Mouse (Mus musculus) Muller cell, postnatal 12 days (primary cell): ENCODE data around the gene Paox.
"Not testable (repeated sequence)": the region's sequence is repeated elsewhere in the genome, so short reads cannot be mapped to it uniquely, and the experiment has no call there.

Experiments
- DNase-seq: peaks from one replicate; pipeline ENCODE4 v3.0.0-alpha.2; 2015; ENCODE audit errors: inconsistent ontology term

Paox gene

DNA sequence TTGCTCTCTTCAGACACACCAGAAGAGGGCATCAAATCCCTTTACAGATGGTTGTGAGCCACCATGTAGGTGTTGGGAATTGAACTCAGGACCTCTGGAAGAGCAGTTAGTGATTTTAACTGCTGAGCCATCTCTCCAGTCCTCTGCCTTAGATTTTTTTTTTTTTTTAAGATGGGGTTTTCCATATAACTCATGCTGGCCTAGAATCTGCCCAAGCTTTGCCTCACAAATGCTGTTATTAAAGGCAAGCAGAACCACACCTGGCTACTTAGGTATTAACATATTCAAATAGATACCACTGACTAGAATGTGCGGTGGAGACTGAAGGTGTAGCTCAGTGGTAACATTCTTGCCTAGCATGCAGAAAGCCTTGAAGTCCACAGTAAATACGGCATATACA lies 4.9 kb downstream of the Paox start:
- no peak for DNase-seq

DNA sequence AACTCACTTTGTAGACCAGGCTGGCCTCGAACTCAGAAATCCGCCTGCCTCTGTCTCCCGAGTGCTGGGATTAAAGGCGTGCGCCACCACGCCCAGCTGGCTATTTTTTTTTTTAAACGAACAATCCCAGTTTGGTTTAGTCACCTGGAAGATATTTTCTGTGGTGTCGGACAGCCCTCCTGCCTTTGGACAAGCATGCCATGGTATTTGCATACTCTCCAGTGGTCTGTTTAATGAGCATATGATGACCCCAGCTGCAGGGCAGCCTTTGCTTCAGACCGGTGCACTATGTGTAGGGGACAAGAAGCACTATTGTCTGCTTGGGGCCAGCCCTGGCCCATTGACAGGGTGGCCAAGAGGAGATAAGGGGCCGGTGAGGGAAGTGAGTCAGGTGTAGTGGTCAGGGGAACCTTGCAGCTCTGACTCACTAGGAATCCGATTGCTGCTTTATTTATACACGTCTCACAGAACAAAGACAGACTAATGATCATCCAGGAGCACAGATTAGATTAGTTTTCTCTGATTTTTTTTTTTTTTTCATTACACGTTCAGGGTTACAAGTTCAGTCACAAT lies 5.8 kb downstream of the Paox start:
- DNase-seq, result no peak

DNA sequence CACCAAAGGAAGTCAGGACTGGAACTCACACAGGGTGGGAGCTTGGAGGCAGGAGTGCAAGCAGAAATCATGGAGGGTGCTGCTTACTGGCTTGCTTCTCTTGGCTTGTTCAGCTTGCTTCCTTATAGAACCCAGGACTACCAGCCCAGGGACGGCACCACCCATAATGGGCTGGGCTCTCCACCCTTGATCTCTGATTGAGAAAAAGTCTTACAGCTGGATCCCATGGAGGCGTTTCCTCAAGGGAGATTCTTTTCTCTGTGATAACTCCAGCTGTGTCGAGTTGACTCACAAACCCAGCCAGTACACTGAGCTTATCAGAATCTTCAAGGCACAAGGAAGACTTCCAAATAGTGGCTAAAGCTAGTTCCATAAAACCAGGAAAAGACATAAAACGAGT lies 7.2 kb downstream of the Paox start:
- no peak for DNase-seq

DNA sequence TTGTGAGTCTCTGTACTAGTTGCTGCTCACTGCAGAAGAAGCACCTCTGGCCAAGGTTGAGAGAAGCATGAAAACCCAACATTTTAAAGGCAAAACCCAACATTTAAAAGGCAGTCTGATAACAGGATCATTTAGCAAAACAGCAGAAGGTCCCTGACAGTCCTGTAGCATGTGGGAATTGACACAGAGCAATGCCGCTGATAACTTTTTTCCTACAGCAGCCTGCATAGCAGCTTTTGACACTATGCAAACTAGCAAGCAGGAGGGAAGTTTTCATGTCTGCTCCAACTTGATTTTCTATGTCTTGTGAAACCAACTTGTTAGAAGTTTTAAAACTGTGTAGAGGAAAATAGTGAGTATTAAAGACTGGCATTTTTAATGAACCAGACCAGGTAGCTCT lies 8.8 kb downstream of the Paox start:
- DNase-seq, result no peak

DNA sequence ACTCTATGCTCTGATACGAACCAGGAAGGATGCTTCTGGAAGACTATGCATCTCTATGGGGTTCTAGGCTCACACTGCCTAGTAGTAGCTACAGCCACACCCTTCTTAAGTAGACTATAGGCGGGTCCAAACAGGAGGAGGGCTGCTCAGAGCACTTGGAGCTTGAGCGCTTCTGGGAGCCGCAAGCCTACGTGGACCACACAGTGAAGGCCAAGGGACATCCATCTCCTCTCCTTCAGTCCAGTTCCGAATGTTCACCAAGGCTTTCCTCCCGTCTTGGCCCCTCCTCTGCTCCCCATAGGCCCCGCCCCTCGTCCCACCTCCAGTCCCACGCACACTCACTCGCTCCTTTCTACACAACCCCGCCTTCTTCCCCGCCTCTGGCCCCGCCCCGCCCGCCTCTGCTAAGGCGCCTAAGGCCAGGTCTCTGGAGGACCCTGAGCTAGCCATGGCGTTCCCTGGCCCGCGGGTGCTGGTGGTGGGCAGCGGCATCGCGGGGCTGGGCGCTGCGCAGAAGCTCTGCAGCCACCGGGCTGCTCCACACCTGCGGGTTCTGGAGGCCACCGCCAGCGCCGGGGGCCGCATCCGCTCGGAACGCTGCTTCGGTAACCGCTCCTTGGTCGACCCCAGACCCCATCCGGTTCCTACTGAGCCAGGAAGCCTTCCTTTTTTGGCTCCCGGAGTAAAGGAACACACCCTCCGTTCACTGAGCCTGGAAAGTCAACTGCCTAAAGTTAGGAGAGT lies 9.9 kb downstream of the Paox start:
- peak; percentile 96 for DNase-seq

DNA sequence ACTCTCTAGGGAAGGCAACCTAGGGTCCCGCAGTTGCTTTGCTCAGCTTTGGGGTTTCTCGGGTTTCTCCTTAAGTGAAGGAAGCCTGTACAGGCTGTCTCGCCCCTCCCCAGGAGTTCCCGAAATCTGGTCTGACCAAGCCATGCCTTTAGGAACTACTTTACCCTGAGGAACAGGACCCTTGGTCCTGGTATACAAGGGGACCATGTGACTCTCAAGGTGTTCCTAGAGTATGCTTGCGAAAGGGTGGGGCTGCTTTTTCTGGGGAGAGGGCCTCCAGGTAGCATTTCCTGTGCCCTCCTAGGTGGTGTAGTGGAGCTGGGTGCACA lies 10.4 kb downstream of the Paox start:
- DNase-seq, result no peak

DNA sequence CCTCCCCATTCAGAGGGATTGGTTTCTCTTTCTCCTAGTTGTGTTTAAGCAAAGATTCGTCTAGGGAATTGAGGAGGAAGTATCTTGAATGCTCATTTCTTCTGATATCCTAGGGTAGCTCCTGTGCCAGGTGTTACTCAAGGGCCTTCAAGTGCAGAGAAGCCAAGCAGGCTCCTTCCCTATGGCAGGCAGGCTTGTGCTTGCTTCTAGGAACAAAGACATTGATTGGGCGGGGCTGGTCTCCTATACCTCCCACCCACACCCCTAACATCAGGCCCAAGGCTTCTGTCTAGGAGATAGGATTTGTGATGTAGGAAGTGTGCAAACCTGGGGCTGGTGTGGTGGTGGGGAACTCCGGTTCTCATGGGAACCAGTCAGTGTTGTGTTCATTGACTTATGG lies 11.3 kb downstream of the Paox start:
- DNase-seq, result no peak

DNA sequence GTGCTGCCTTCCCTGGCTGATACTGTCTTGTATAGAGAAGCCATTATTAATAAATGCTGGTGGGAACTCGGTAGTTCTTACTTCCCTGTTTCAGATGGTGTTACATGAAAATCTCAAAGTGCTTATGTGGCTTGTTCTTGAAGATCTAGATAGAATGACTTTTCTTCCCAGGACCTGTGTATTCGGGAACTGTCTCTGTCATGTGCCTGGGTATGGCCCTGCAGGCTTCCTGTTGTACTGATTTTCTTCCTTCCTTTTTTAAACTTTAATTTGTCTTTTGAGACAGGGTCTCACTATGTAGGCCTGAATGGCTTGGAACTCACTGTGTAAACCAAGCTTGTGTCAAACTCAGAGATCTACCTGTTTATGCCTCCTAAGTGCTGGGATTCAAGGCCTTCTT lies 12.3 kb downstream of the Paox start:
- no peak for DNase-seq

DNA sequence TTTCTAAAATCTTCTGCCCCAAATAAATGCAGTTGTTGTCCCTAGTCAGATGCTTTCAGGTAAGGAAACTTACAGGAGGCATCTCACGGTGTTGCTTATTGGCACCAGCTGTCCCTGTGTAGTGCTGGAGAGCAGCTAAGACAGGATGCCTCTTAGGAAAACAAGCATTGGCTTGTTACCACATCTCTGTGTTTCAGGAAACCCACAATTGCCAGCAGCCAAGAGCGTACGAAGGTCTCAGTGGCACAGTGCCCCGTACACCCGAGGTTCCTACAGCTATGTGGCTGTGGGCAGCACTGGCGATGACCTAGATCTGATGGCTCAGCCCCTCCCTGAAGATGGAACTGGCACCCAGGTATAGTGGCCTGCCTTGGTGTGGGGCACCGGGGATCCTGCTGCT lies 16.6 kb downstream of the Paox start:
- DNase-seq, result not testable (repeated sequence)

DNA sequence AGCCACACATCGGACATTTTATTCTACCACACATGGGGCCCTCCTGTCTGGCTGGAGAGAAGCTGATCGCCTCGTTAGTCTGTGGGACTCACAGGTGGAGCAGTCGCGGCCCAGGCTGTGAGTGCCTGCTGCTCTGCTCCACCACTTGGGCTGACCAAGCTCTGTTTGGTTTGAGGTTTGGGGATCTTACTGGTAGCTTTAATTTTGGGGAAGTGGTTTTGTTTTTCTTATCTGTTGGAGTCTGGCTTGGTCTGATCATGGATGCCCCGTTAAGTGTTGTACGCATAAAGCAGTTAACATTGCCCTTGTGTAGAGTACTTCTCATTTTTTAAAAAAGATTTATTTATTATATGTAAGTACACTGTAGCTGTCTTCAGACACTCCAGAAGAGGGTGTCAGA lies 18.4 kb downstream of the Paox start:
- DNase-seq, result not testable (repeated sequence)

DNA sequence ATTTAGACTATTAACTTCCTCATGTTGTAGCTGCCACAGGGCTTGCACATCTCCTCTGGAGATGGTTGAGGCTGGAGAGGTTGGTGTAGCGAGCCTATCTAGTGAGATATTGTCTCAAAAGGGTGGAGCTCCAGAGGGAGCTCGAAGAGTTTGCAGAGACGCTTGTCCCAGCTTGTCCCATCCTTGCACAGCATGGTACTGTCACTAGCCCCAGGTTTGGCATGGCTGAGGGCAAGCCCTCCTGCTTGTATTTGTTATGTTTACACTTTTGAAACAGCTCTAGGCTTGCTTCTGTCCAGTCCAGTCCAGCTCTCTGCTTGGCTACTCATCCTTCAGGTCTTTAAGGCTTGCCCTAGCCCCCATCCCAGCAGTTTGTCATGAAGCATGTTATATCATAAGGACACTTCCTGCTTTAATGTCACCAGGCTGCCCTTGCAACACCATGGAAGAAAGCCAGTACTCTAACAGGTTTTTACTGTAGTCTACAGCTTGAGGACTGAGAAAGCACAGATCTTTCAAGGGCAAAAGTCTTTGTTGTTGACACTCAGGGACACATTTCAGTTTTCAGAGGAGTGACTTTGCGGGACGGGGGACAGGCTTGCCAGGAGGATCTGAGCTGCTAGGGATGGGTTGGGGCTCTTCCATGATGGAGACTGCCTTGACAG lies 19.6 kb downstream of the Paox start:
- no peak for DNase-seq

DNA sequence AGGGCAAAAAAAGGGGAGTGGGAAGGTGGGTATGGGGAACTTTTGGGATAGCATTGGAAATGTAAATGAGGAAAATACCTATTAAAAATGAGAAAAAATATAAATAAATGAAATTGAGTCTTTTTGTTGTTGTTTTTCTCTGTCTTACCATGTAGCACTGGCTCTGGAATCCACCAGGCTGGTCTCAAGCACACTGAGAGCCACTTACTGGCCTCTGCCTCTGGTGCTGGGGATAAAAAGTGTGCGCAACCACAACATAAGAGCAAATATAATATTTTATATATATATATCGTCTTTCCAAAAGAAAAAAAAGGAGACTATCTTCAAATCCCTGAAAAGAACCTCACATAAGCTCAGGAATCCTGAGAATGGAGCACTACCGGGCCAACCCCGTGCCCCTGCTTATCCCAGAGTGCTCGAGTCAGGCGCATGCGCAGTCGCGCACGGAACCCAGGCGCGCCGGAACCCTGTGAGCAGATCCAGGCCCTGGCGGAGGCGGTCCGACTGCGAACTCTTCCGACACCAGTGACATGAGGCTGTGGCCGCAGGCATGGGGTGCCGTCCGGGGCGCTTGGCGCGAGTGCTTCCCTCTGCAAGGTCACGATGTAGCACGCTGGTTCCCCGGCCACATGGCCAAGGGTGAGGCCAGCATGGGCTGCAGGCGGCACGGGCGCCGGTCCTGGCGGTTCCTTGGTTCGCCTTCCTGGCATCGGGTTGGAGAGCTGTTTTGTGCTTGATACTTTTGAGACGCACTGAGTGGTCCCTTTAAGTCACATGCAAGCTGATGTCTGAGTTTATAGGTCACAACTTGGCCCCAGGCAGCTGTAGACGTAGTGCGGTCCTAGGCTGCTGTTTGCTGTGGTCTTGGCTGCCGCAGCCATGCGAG lies 21.8 kb downstream of the Paox start, which contains the start of gene Mtg1:
Gene Mtg1 (plus strand): TSS at position 430 of the 886 bp plus-strand sequence.
- DNase-seq, result peak; percentile 96

DNA sequence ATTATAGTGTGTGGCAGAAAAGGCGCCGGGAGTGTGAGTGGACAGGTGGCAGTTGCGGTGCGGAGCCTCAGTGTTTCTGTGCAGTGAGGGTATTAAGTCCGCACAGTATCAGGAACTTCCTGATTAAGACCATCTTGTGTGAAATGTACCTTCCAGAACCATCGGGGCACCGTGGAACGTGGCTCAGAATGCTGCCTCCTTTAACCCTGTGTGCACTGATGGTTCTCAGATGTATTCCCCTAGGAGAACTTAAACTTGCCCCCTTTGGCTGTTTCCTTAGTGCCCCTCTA lies 22.4 kb downstream of the Paox start:
- DNase-seq, result no peak

DNA sequence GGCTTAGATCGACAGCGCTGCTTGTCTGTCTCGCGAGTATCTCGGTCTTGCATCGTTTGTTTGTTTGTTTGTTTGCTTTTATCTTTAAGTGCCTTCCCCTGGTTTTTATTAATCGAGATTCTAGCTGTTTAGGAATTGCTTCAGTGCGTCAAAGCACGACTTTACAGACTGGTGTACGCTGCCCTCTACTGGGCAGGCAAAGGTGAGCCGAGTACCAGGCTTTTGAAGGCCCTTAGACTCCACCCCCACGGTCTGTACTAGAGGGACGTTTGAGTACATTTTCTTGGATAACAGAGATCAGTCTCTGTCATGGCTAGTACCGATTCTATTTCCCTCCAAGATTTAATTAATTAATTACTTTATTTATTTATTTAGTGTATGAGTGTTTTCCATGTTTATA lies 25.8 kb downstream of the Paox start:
- peak; percentile 47 for DNase-seq

DNA sequence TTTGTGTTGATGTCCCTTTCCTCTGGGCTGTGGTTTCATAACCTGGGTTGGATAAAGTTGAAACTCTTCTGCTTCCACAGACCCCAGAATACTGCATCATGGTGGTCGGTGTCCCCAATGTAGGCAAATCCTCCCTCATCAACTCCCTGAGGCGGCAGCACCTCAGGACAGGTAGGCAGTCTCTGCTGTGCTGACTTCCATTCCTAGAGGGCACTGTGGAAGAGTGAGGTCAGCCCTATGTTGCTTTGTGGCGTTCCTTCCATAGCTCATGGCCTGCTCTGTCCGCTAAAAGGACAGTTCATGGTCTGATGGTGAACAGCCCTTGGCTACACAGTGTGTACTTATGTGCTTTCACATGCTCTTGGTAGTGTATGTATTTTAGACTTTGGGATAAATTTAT lies 29.0 kb downstream of the Paox start:
- no peak for DNase-seq

DNA sequence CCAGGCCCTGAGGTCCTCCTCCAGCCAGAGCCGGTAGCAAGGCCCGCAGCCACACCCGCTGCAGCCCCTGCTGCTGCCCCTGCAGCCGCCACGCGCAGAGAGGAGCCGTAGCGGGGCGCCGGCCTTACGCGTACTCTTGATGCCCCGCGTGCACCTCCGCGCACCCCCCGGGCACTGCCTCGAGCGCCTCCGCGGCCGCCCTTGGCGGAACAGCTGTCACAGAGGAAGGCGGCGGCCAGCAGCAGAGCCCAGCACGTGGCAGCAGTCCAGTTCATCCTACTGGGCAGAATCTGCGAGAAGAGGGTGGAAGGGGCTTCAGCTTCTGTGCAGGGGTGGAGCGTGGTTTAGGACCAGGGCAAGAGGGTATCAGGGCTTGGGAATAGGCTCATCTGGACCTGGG lies 37.8 kb downstream of the Paox start:
- DNase-seq, result no peak

DNA sequence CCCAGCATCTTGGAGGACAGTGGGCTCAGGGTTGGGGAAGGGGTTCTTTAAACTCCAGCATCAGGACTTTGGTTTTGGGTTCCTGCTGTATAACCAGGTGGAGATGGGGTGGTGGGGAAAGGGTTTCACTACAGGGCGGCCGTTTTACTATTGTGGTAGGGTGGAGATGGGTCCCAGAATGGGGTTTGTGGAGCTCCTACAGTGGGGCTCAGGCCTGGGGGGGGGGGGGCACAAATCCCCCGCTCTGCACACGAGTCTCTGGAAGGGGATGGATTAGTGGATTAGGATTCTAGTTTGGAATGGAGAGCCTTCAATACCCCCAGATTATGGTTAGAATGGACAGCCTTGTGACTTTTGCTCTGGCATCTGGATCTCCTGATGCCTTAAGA lies 38.2 kb downstream of the Paox start:
- DNase-seq, result no peak

DNA sequence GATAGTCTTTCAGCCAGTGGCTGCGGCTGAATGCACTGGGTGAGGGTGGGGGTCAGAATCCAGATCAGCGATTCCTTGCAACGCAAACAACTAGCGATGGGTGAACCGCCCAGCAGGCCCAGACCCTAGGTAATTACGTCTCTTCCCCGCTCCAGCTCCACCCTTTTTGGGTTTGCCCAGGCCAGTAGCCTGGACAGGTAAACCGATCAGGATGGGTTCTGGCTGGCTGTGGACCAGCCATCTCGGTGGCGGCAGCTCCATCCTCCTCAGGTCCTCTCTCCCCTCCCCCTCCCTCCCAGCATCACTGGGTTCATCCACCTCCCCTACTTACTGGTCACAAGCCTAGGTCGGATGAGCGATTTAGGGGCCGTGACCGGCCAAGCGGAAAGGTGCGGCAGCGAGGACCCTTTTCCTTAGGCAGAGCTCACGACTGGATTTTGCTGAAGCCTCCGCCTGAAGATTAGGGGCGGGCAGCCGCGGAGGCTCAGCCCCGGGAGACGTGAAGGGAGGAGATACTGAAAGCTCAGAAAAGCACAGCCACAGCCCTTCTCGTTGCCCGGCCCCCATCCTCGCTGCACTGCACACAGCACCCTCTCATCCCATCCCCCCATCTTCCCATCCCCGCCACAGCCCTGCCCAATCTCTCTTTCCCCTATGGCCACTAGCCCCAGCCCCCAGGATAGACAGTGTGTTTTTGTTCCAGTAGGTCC lies 38.8 kb downstream of the Paox start, which contains the start of gene Sprn:
Gene Sprn (minus strand): TSS at position 660 of the 710 bp plus-strand sequence.
- no peak for DNase-seq

DNA sequence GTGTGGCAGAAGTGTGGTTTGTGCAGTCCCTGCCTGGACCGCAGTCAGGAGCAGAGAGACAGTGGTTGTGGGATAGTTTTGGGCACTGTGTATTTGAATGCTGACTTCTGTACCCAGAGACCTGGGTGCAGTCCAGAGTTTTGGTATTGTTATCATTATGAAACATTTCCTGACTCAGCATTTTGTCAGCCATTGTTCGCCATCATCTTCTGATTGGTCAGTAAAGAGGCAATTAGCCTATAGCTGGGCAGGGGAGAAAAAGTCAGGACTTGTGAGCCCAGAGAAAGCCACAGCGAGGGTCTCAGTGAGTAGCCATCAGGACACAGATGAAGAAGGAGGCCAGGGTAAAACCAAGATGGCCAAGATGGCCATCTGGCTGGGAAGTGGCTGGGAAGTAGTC lies 44.8 kb downstream of the Paox start:
- no peak for DNase-seq

DNA sequence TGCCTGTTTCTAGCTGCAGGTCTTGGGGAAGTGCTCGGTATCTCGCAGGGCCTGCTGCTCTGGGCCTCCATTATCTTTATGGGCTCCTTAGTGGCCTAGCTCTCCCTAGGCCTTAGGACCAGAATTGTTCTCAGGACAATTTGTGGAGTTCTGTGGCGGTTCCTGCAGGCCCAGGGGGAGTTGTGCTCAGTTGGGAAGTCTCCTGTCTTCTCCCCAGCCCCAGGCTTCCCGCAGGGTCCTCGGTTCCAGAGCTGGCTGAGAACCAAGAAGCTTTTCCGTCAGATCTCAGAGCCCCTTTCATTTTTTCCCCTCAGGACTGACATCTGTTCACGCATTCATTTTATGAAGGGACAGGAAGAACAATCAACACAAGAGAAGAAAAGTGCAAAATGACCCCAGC lies 49.1 kb downstream of the Paox start, which contains the start of gene Olfr522:
Gene Olfr522 (minus strand): TSS at position 101 of the 400 bp plus-strand sequence.
- no peak for DNase-seq

DNA sequence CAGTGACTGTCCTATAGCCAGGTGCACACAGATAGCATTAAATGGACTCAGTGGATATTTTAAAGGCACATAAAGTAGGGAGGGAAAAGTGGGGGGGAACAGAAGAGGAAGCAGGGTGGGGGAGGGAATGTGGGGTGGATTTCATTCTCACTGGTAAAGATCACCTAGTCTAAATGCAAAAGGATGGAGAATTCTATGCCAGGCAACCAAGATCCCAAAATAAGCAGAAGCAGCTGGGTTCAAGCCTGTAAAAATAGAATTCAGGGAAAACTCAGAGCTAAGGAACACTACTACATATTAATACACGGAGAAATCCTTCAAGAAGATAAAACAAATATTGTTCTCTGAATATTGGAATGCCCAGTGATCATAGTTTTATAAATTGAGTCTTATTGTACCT lies 52.4 kb downstream of the Paox start:
- DNase-seq, result no peak

DNA sequence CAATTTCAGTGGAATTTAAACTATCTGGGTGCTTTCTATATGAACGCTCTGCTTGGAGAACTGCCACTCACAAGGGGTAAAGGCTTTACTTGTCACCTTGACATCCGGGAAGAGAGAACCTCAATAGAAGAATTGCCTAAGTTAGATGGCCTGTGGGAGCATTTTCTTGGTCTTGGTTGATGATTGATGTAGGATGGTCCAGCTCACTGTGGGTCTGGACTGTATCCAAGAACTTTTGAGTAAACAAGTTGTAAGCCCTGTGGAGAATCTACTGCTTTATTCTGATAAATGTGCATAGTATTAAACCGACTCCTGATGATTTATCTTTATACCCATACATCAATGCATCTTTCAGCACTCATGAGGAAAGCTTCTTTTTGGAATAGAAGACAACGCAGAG lies 53.8 kb downstream of the Paox start:
- DNase-seq, result no peak
